Mouse (Mus musculus) bone marrow macrophage, adult 2 months (primary cell): ENCODE data around the gene Nr1h4. TPM values are rescaled to one million over a fixed set of nuclear protein-coding genes. Genes with fewer than 3 reads are reported as not detected.

Source experiments
- H3K27ac ChIP-seq: 2 replicates; pipeline ENCODE4 v1.5.1; 2012; ENCODE audit warnings: low read depth, low read length; ENCODE audit not compliant: insufficient read depth
- H3K4me1 ChIP-seq: 2 replicates; pipeline ENCODE4 v1.6.1; 2012; ENCODE audit warnings: low read length; ENCODE audit not compliant: control insufficient read depth, insufficient read depth
- H3K4me3 ChIP-seq: 2 replicates; pipeline ENCODE4 v1.5.1; 2012; ENCODE audit warnings: mild to moderate bottlenecking, low read length, moderate library complexity; ENCODE audit not compliant: insufficient read depth
- CTCF ChIP-seq: IDR thresholded peaks from 2 replicates; pipeline ENCODE4 v1.5.1; 2012; ENCODE audit warnings: low read depth, mild to moderate bottlenecking, low read length, moderate library complexity
- POLR2A ChIP-seq: IDR thresholded peaks from 2 replicates; pipeline ENCODE4 v1.6.1; 2012; ENCODE audit warnings: mild to moderate bottlenecking, low read depth, low read length, borderline replicate concordance
- polyA plus RNA-seq: library from polyadenylated mRNA; stranded (reverse); fragments of >200 nt; gene quantifications from 2 replicates; pipeline ENCODE4 v1.2.4, GENCODE M21; 2012; ENCODE audit not compliant: missing spikeins, insufficient read depth, insufficient read length

The Nr1h4 gene
- polyA plus RNA-seq, 1 experiment: not detected

- Histone ChIP-seq H3K4me1 (peaks cover 4% of the 10 kb centered on the region), H3K27ac (no peak overlapping the region), H3K4me3 (no peak overlapping the region)
- TF ChIP-seq CTCF (no peak), POLR2A (no peak)
Observed at GRCm38 (mm10) chr10:89483113-89483512, 50.3 kb downstream of the Nr1h4 start.

GRCm38 (mm10) chr10:89482142-89482681 lies 51.2 kb downstream of the Nr1h4 start:
- H3K4me3 ChIP-seq: no peak overlapping the region
- H3K27ac ChIP-seq: no peak overlapping the region
- TF ChIP-seq POLR2A (no peak), CTCF (no peak)
- H3K4me1 ChIP-seq: peaks cover 4% of the 10 kb centered on the region

- no peak for TF ChIP-seq CTCF
- TF ChIP-seq POLR2A: no peak
- H3K27ac ChIP-seq: no peak overlapping the region
- peaks cover 4% of the 10 kb centered on the region for H3K4me1 ChIP-seq
- H3K4me3 ChIP-seq: no peak overlapping the region
Observed at GRCm38 (mm10) chr10:89481638-89482037, 51.7 kb downstream of the Nr1h4 start.

GRCm38 (mm10) chr10:89478766-89479165 lies 54.6 kb downstream of the Nr1h4 start:
- TF ChIP-seq CTCF: no peak
- TF ChIP-seq POLR2A: no peak
- Histone ChIP-seq H3K27ac (no peak overlapping the region), H3K4me1 (no peaks in the 10 kb centered on the region), H3K4me3 (no peak overlapping the region)

- Histone ChIP-seq H3K27ac (no peak overlapping the region), H3K4me1 (peaks cover 2% of the 10 kb centered on the region; the same call in 1 of the 2 replicates), H3K4me3 (no peak overlapping the region)
- TF ChIP-seq CTCF: no peak
- TF ChIP-seq POLR2A: no peak
Observed at GRCm38 (mm10) chr10:89470596-89471353, 62.6 kb downstream of the Nr1h4 start.

- no peak overlapping the region for H3K4me3 ChIP-seq
- no peak overlapping the region for H3K27ac ChIP-seq
- no peaks in the 10 kb centered on the region for H3K4me1 ChIP-seq
- TF ChIP-seq CTCF (no peak), POLR2A (no peak)
Observed at GRCm38 (mm10) chr10:89464760-89465405, 68.5 kb downstream of the Nr1h4 start.

GRCm38 (mm10) chr10:89462890-89463289 lies 70.5 kb downstream of the Nr1h4 start:
- TF ChIP-seq CTCF (no peak), POLR2A (no peak)
- Histone ChIP-seq H3K4me1 (peaks cover 12% of the 10 kb centered on the region), H3K27ac (no peak overlapping the region), H3K4me3 (no peak overlapping the region)

- TF ChIP-seq CTCF (no peak), POLR2A (no peak)
- H3K4me1 ChIP-seq: peaks cover 12% of the 10 kb centered on the region
- H3K27ac ChIP-seq: no peak overlapping the region
- no peak overlapping the region for H3K4me3 ChIP-seq
Observed at GRCm38 (mm10) chr10:89461856-89462507, 71.4 kb downstream of the Nr1h4 start.

GRCm38 (mm10) chr10:89460972-89461371 lies 72.4 kb downstream of the Nr1h4 start:
- Histone ChIP-seq H3K4me1 (peaks cover 12% of the 10 kb centered on the region), H3K4me3 (no peak overlapping the region), H3K27ac (no peak overlapping the region)
- TF ChIP-seq POLR2A (no peak), CTCF (no peak)

GRCm38 (mm10) chr10:89458770-89459169 lies 74.6 kb downstream of the Nr1h4 start:
- TF ChIP-seq CTCF (no peak), POLR2A (no peak)
- H3K27ac ChIP-seq: no peak overlapping the region

GRCm38 (mm10) chr10:89453794-89454193 lies 79.6 kb downstream of the Nr1h4 start:
- H3K27ac ChIP-seq: peak overlapping the region; percentile 47
- H3K4me1 ChIP-seq: peaks cover 29% of the 10 kb centered on the region
- no peak overlapping the region for H3K4me3 ChIP-seq
- no peak for TF ChIP-seq POLR2A
- no peak for TF ChIP-seq CTCF

More at GRCm38 (mm10) chr10:89458770-89459169, 74.6 kb downstream of the Nr1h4 start:
- Histone ChIP-seq H3K4me1 (peaks cover 20% of the 10 kb centered on the region), H3K4me3 (no peak overlapping the region)
